Mouse (Mus musculus): ENCODE measurements around the gene Tdrd12.

- peak; percentile 78 for TF ChIP-seq CTCF (IDR thresholded peaks at IDR 0.05; ENCODE audit: low read depth, low read length)
- no peak for TF ChIP-seq GATA1 (IDR thresholded peaks at IDR 0.05; ENCODE audit: borderline replicate concordance, low read length)
- no peak for TF ChIP-seq TAL1 (conservative IDR thresholded peaks at IDR 0.05; ENCODE audit: low read depth, low read length)
These were observed 8.3 kb upstream of the Tdrd12 start for GRCm38 (mm10) chr7:35545881-35546280.
